Mouse (Mus musculus): ENCODE data around the gene Entpd7. TPM values are rescaled to one million over a fixed set of nuclear protein-coding genes. Genes with fewer than 3 reads are reported as not detected.
A peak's percentile ranks its signal among the peaks of the same experiment; 100 is the strongest.

The Entpd7 gene
- polyA plus RNA-seq (2012; rRNA removed): 9.3 and 10.3 TPM in 2 replicates
- polyA plus RNA-seq (2014; fragmentation: Nextera tagmentation; extraction: Ambion mirVana): 11.8 and 13.2 TPM in 2 replicates

GRCm38 (mm10) chr19:43689419-43690246, at the start of gene Entpd7:
Gene Entpd7 (plus strand): TSS chr19:43689672.
- TF ChIP-seq POLR2A (IDR thresholded peaks at IDR 0.05; ENCODE audit: borderline replicate concordance, extremely low read depth, insufficient read depth, insufficient read length): peak; percentile 75; the same call in 1 of the 2 replicates
- Histone ChIP-seq H3K9me3 (ENCODE audit: control insufficient read depth, low read length) (no peaks in the 10 kb centered on the region), H3K4me1 (ENCODE audit: control insufficient read depth, insufficient read depth, low read length) (peaks cover 5% of the 10 kb centered on the region; the same call in 1 of the 2 replicates), H3K9ac (ENCODE audit: low read depth, low read length, severe bottlenecking) (peak within 1 kb of the TSS; percentile 74), H3K27me3 (ENCODE audit: control insufficient read depth, insufficient read depth, low read length) (no peaks in the 10 kb centered on the region), H3K27ac (replicated peaks; ENCODE audit: low read depth, low read length) (peak within 1 kb of the TSS; percentile 38), H3K4me2 (replicated peaks; ENCODE audit: low read depth, low read length, severe bottlenecking) (peak within 1 kb of the TSS; percentile 66), H3K4me3 (replicated peaks; ENCODE audit: low read length) (peak within 1 kb of the TSS; percentile 82), H3K36me3 (ENCODE audit: control insufficient read depth, insufficient read depth, low read length) (peaks cover 6% of the 10 kb centered on the region; the same call in 1 of the 2 replicates)
- ATAC-seq (ENCODE audit: low FRiP score, low read depth) (peak; percentile 95), DNase-seq (ENCODE audit: low spot score) (peak; percentile 92)
- 0% methylated on average over 50 of the region's 60 CpGs for WGBS

GRCm38 (mm10) chr19:43641833-43642232, 47.6 kb upstream of the Entpd7 start:
- no peak overlapping the region for H3K27ac ChIP-seq (replicated peaks; ENCODE audit: low read depth, low read length)
- no peaks in the 10 kb centered on the region for H3K36me3 ChIP-seq (ENCODE audit: control insufficient read depth, insufficient read depth, low read length)
- ATAC-seq (ENCODE audit: low FRiP score, low read depth) (no peak), DNase-seq (ENCODE audit: low spot score) (no peak)
- no peak overlapping the region for H3K4me2 ChIP-seq (replicated peaks; ENCODE audit: low read depth, low read length, severe bottlenecking)
- no peak overlapping the region for H3K4me3 ChIP-seq (replicated peaks; ENCODE audit: low read length)
- no peaks in the 10 kb centered on the region for H3K9me3 ChIP-seq (ENCODE audit: control insufficient read depth, low read length)
- no peaks in the 10 kb centered on the region for H3K4me1 ChIP-seq (ENCODE audit: control insufficient read depth, insufficient read depth, low read length)
- 67% methylated on average over 11 of the region's 11 CpGs for WGBS
- no peak for TF ChIP-seq POLR2A (IDR thresholded peaks at IDR 0.05; ENCODE audit: borderline replicate concordance, extremely low read depth, insufficient read depth, insufficient read length)
- H3K9ac ChIP-seq (ENCODE audit: low read depth, low read length, severe bottlenecking): no peak overlapping the region
- no peaks in the 10 kb centered on the region for H3K27me3 ChIP-seq (ENCODE audit: control insufficient read depth, insufficient read depth, low read length)

- H3K4me2 ChIP-seq (replicated peaks; ENCODE audit: low read depth, low read length, severe bottlenecking): no peak overlapping the region
- H3K27me3 ChIP-seq (ENCODE audit: control insufficient read depth, insufficient read depth, low read length): no peaks in the 10 kb centered on the region
- TF ChIP-seq POLR2A (IDR thresholded peaks at IDR 0.05; ENCODE audit: borderline replicate concordance, extremely low read depth, insufficient read depth, insufficient read length): no peak
- H3K27ac ChIP-seq (replicated peaks; ENCODE audit: low read depth, low read length): no peak overlapping the region
- no peaks in the 10 kb centered on the region for H3K4me1 ChIP-seq (ENCODE audit: control insufficient read depth, insufficient read depth, low read length)
- H3K36me3 ChIP-seq (ENCODE audit: control insufficient read depth, insufficient read depth, low read length): no peaks in the 10 kb centered on the region
- no peak for DNase-seq (ENCODE audit: low spot score)
- WGBS: 88% methylated on average over 9 of the region's 9 CpGs
- no peak for ATAC-seq (ENCODE audit: low FRiP score, low read depth)
- no peaks in the 10 kb centered on the region for H3K9me3 ChIP-seq (ENCODE audit: control insufficient read depth, low read length)
- no peak overlapping the region for H3K4me3 ChIP-seq (replicated peaks; ENCODE audit: low read length)
- H3K9ac ChIP-seq (ENCODE audit: low read depth, low read length, severe bottlenecking): no peak overlapping the region
Observed at GRCm38 (mm10) chr19:43642843-43643242, 46.6 kb upstream of the Entpd7 start.

- Histone ChIP-seq H3K36me3 (ENCODE audit: control insufficient read depth, insufficient read depth, low read length) (no peaks in the 10 kb centered on the region), H3K27ac (replicated peaks; ENCODE audit: low read depth, low read length) (no peak overlapping the region), H3K4me2 (replicated peaks; ENCODE audit: low read depth, low read length, severe bottlenecking) (no peak overlapping the region), H3K9me3 (ENCODE audit: control insufficient read depth, low read length) (no peaks in the 10 kb centered on the region), H3K9ac (ENCODE audit: low read depth, low read length, severe bottlenecking) (no peak overlapping the region), H3K27me3 (ENCODE audit: control insufficient read depth, insufficient read depth, low read length) (no peaks in the 10 kb centered on the region), H3K4me1 (ENCODE audit: control insufficient read depth, insufficient read depth, low read length) (no peaks in the 10 kb centered on the region), H3K4me3 (replicated peaks; ENCODE audit: low read length) (no peak overlapping the region)
- DNase-seq (ENCODE audit: low spot score): no peak
- no peak for TF ChIP-seq POLR2A (IDR thresholded peaks at IDR 0.05; ENCODE audit: borderline replicate concordance, extremely low read depth, insufficient read depth, insufficient read length)
- ATAC-seq (ENCODE audit: low FRiP score, low read depth): no peak
- WGBS: 89% methylated on average over 9 of the region's 9 CpGs
Observed at GRCm38 (mm10) chr19:43645508-43645907, 44.0 kb upstream of the Entpd7 start.

GRCm38 (mm10) chr19:43646852-43647251, 42.6 kb upstream of the Entpd7 start:
- no peak overlapping the region for H3K27ac ChIP-seq (replicated peaks; ENCODE audit: low read depth, low read length)
- TF ChIP-seq POLR2A (IDR thresholded peaks at IDR 0.05; ENCODE audit: borderline replicate concordance, extremely low read depth, insufficient read depth, insufficient read length): no peak
- no peaks in the 10 kb centered on the region for H3K9me3 ChIP-seq (ENCODE audit: control insufficient read depth, low read length)
- 0 out of 2 replicates have a peak, but pooled peaks cover 4% of the 10 kb centered on the region for H3K27me3 ChIP-seq (ENCODE audit: control insufficient read depth, insufficient read depth, low read length)
- DNase-seq (ENCODE audit: low spot score) (no peak), ATAC-seq (ENCODE audit: low FRiP score, low read depth) (no peak)
- H3K9ac ChIP-seq (ENCODE audit: low read depth, low read length, severe bottlenecking): no peak overlapping the region
- 66% methylated on average over 7 of the region's 7 CpGs for WGBS
- H3K4me3 ChIP-seq (replicated peaks; ENCODE audit: low read length): no peak overlapping the region
- H3K4me1 ChIP-seq (ENCODE audit: control insufficient read depth, insufficient read depth, low read length): no peaks in the 10 kb centered on the region
- H3K4me2 ChIP-seq (replicated peaks; ENCODE audit: low read depth, low read length, severe bottlenecking): no peak overlapping the region
- no peaks in the 10 kb centered on the region for H3K36me3 ChIP-seq (ENCODE audit: control insufficient read depth, insufficient read depth, low read length)

Measured in limb, embryonic 14.5 days (tissue).